Mouse (Mus musculus): ENCODE measurements around the gene Tbc1d9.
"Not testable (repeated sequence)": the region's sequence is repeated elsewhere in the genome, so short reads cannot be mapped to it uniquely, and the experiment has no call there.

The Tbc1d9 gene

DNA sequence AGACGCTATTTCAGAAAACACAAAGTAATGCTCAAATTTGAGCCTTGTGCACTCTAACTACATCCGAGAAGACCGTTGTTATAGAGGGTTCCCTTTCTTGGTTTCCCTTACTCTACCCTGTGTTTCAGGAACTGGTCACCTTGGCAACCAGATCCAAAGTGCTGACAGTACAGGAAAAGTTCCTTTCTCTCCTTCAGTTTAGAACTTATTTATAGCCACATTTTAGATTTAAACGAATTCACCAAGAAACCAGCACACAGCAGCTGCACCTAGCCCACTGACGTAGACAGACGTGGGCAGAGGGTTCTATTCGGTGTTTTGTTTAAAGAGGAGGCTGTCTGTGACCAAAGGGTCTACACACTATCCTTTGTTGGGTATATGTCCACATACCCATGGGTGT is 79.0 kb downstream of the Tbc1d9 start:
- DNase-seq, result no peak

DNA sequence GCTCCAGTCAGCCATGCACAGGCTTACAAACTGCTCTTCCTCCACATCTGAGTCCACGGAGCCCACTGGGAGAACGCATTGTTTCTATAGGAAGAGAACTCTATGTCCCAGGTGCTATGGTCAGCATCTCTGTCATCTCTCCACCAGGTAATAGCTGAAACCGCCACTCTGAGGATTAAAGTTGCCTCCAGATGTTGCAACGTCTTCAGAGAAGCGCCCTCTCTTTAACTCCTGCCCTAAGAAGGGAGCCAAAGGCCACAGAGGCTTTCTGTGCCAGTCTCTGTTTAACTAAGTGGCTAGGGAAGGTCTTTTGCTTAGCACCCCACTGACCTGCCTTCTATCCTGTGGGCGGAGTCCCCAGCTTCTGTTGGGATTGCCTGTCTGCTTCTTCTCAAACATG is 85.7 kb downstream of the Tbc1d9 start:
- DNase-seq, result no peak

DNA sequence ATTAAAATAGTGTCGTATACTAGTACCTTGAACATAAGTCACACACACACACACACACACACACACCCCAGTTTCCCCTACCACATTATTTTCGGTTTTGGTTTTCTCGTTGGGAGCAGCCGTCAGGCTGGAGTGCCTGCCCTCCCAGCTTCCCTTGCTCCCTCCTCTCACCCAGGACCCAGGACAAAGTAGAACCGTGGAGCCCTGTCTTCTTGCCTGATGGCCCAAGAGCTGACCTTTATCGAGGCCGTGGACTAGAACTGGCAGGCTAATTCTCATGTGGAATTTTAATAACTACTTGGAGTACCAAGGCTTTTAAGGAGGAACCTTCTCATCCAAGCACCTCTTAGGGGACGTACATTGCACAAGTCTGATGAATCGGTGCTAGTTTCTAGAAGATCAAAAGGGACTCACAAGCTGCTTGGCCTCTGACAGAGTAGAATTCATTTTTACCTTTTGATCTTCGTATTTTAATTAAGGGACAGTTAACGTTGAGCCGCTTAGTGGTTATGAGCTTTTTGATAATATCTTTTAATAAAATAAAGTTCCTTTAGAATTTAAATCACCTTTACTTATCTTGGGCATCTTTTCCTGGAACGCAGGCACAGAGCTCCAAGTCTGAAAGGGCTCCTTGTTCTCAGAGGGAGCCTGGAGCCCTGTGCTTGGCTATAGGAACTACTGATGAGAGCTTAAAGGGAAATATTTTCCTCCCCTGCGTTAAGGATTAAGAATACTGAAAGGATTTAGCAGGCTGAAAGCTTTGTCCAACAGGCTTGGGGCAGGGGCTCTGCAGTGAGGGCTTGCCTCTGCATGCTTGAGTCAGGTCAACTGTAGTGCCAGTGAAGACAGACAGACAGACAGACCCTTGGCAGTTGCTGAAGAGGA is 86.5 kb downstream of the Tbc1d9 start:
- no peak for DNase-seq

DNA sequence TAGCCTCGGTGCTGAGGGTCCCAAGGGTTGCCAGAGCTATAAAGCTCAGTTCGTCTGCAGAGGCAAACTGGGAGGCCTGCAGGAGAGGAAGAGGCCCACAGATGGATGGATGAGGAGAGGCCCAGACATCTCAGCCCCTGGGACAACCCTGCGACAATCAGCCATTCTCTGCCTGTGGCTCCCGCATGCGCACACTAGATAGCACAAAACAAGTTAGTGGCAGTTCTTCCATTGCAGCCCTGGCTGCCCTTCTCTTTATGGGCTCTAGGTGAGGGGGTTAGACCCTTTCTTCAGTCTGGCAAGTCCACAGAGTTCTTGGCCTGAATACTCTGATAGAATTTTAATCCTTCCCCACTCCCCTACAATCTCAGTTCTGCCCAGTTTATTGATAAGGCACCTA is 87.6 kb downstream of the Tbc1d9 start:
- no peak for DNase-seq

DNA sequence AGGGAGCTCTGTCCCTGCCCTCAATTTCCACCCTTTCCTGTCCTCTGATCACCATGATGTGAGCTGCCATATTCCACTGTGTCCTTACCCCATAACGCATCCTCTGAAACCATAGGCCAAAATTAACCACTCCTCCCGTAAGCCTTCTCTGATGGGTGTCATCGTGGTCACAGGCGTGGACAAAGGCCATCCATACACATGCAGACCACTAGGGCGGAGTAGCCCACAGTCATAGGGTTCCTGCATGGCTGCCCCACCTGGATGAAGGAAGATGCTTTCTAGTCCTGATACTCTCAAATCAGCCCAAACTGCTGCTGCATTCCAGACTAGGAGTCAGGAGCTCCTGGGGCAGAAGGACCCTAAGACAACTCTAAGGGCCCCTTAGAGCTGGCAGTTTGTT is 92.5 kb downstream of the Tbc1d9 start:
- DNase-seq, result no peak

DNA sequence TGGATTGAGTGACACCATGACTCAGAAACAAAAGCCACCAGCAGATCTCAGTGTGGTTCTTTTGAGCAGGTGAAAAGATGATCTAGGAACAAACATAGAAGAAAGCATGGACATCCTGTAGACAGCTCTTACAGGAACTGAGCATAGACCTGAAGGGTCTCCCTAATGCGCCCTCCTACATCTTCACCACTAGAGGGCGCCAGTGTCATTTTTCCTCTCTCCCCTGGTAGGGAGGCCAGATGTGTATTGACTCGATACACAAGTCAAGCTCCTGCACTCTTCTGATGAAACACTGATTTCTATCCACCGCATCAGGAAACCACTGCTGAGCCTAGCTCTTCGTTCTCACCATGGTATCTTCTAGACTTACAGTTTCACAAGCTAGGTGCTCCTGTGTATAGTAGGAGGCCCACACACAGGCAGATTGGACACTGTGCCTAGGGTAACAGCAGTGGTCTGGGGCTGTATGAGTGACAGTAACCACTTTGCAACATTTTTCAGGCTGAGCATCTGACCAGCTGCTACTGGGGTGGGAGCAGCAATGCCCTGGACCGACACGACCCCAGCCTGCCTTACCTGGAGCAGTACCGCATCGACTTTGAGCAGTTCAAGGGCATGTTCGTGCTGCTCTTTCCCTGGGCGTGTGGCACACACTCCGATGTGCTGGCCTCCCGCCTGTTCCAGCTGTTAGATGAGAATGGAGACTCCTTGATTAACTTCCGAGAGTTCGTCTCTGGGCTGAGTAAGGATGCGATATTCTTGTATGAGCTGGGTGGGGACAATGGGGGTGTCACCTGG is 95.5 kb downstream of the Tbc1d9 start:
- DNase-seq, result peak; percentile 61

DNA sequence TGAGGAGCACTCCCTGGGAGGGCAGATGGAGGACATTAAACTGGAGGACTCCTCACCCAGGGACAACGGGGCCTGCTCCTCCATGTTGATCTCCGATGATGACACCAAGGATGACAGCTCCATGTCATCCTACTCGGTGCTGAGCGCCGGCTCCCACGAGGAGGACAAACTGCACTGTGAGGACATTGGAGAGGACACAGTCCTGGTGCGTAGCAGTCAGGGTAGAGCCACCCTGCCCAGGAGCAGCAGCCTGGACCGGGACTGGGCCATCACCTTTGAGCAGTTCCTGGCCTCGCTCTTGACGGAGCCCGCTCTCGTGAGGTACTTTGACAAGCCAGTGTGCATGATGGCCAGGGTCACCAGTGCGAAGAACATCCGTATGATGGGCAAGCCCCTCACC is 106.0 kb downstream of the Tbc1d9 start:
- DNase-seq, result no peak

DNA sequence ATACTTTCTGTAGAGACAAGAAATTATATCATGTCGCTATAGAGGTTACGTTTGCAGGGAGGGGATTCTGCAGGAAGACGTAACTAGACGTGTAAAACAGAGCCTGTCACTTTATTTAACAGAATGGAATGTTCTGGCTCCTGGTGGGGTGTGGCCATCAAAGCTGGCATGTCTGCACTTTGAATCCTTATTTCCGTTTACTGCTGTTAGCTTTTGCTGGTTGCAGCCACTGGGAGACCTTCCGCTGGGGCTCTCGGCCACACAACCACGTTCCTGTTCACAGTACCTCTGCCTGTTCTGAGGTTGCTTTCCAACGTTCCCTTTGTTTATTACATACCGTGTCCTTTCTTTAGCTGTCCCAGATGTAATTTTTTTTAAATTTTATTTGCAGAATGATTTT is 107.3 kb downstream of the Tbc1d9 start:
- DNase-seq, result no peak

DNA sequence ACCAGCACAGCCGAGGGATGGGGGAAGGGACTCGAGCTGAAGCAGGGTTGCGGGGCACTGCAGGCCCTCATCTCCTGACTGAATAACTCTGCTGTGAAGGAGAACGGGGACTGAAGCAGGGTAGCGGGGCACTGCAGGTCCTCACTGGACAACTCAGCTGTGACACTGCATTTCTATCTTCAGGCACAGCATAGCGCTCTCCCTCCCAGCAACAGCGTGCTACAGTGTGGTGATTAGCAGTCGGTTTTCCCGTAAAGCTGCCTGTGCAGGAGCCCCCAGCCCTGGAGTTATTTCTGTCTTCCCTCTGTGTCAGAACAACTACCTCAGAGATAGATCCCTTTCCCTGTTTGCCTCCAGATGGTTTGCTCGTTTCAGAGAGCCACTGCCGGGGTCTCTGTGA is 109.3 kb downstream of the Tbc1d9 start:
- no peak for DNase-seq

DNA sequence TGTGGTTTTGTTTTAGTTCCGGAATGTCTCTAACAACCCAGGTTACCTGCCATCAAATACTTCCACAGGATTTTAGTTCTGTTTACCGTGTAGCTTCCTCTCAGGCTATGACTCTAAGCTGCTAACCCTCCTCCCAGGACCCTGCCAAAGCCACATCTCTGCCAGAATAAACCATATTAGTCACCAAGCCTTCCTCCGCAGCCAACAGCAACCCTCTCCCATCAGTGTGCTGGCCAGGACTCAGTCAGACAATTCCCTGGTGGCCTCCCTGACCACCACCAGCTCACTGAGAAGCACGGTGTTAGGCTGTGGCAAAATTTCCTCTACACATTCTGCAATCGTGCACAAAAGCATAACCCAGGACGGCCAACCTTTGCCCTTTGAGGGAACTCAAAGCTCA is 113.3 kb downstream of the Tbc1d9 start:
- DNase-seq, result no peak

DNA sequence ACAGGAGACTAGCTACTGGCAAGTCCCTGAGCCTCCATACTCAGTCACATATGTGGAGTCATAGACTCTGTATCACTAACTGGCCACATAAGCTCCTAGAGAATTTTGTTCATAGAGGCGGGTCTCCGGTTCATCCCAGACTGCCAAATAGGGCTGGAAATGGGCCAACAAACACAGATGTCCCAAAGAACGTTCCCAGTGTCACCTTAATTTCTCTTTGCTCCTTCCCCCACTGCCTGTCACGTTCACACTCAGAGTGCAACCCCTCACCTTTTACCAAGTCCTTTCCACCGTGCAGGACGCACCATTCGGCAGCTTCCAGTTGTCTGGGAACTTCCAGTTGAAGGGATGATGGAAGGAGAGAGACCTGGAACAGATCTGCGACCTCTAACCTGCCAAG is 120.2 kb downstream of the Tbc1d9 start:
- no peak for DNase-seq

DNA sequence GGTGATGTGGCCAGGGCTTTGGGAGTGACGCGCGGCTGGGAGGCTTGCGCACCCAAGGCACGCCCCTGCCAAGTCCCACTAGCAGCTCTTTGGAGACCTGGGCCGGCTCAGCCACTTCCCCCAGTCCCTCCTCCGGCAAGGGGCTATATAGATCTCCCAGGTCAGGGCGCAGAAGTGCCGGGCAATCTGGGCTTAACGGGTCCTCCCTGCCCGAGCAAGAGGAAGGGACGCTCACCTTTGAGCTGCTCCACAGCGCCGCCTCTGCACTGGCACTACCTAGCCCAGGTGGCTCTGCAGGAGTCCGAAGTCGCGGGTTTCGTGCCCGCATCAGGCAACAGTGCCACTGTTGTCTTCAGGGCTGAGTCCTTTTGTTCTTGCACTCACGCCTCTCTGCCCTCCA is 125.0 kb downstream of the Tbc1d9 start, which contains the start of gene Ucp1:
Gene Ucp1, plus strand, starts transcription at position 177 of the 400 bp plus-strand sequence.
- no peak for DNase-seq

DNA sequence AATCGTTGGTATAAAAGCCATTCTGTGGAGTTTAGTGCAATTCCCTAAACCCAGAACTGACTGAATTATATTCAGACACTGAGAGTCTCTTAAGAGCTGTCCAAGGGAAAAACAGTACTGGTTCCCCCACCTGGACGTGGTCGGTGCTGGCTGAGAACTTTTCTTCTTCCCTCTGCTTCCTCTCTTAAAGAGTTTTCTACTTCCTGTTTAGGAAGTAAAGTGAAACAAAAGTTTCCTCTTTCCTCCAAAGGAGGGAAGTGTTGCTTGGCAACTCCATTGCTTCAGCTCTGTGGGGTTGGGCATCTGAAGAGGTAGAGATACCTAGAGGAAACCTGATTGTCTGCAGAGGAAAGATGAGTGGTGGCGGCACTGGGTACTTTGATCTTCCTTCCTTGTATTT is 132.2 kb downstream of the Tbc1d9 start:
- no peak for DNase-seq

DNA sequence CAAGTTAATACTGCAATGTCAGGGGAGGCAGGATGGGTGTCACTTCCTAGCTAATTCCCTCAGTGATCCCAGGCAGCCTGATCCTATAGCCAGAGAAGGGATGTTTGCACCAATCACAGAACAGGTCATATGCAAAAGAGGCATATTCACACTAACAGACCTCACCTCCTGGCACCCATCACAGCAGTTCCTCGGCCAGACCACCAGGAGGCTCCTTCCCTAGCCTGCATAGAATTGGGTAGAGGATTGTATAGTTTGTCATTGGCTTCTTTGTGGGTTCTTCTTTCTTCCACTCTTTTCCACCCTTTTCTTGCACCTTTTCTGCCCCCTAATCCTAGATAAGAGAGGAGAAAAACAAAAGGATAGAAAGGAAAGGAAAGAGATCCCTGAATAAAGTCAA is 135.0 kb downstream of the Tbc1d9 start:
- no peak for DNase-seq

DNA sequence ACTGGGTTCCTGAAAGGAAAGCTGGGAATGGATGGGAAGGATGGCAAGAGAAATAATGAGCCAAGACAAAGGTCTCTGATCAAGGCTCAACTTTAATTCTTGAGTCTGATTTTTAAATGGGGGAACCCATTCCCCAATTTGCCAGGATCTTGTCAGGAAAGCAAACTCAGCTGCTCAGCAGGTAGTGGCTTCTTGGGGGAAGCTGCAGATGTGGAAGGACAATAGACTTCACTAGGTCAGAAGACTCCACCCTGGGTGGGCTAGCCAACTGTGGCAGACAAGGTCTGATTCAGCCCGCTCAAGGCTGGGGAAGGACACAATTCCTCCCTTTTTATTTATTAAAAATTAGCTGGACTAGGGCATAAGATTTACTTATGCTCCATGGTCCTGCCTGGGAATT is 139.8 kb downstream of the Tbc1d9 start:
- DNase-seq, result no peak

DNA sequence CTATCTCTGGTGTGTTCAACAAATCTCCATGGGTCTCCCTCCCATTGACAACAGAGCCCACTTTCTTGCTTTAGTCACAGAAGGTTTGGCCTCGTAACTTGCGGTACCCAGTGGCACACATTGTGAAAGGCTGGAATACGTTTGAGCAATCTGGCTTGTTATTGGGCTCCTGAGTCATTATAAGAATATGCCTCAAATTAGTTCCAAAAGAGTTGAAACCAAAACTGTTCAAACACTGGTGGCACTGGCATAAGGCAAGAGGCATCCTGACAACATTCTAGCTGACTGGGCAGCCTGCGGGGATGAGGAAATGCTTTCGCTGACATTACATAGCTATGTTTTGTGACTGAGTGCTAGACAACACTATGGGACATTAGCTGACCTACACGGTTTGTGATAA is 144.7 kb downstream of the Tbc1d9 start:
- no peak for DNase-seq

DNA sequence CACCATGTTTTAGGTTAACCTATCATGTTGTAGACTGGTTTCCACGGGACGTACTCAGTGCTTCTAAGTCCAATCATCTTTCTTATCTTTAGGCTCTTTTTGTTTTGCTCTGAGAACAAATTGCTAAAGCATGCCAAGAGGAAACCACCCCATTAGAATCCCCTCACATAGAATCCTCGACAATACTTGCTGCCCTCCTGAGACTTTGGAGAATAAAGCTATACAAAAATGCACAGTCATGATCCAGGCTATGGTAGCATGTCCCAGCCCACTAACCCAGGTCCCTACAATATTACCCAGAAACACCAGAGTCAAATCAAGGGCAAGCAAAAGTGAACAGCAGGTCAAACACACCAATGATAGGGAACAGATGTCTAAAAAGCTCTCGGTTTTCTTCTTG is 149.9 kb downstream of the Tbc1d9 start:
- DNase-seq, result not testable (repeated sequence)

DNA sequence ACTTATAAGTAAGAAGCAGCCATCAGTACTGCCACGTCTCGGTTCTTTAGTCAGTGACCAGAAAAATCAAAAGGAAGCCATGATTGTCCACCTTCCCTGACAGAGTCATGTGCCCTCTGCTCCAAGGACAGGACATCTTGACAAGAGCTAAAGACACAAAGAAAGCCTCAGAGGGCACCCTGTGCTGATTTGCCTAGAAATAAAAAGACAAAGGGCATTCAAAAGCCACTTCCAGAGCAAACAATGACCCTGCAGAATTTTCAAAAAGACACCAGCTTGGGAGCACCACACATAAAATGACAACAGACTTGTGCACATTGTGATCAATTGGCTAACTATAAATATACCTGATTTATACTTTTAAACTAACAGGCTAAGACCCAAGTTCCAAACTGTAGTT is 150.5 kb downstream of the Tbc1d9 start:
- DNase-seq, result no peak

DNA sequence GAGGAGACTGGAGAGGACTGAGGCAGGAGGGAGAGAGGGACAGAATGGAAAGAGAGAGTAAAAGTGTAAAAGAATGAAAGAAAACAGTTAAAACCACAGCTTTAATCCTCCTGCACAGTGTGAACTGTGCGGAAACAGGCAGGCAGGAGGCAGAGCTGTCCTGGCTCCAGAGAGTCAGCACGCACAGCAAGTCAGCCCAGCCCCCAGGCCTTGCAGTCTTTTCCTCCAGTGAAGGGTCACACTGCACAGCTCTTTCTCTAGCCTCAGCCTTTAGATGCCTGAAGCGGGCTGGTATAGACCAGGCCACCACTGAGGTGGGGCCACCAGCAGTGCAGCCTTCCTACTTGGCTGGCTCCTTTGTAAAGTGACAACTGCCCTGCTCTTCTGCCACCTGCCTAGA is 155.4 kb downstream of the Tbc1d9 start:
- no peak for DNase-seq

DNA sequence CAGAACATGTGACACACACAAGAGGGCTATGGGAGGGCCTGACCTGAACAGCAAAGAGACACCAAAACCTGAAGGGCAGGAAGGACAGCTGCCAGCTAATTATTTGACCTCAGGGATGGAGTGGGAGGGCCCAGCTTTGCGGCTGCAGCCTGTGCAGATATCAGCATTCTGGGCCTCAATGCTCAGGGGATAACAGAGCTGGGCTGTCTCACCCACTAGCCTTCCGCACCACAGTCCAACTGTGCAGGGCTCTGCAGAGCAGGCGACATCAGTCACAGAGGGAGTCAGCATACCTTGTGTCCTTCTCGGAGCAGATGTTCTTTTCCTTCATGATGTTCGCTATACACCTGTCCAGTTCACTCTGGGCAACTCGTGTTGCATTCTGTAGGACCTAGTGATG is 157.2 kb downstream of the Tbc1d9 start:
- DNase-seq, result no peak

Measured in cerebellum, adult 9-10 months (tissue).